Mouse (Mus musculus) lung, adult 18-20 months (tissue): ENCODE data around the gene Robo1.

Experiments
- DNase-seq, 2 experiments: peaks; one replicate each; pipeline ENCODE4 v3.0.0; 2022; ENCODE audit warnings: mixed read lengths in 2 of 2

Robo1 gene

GRCm38 (mm10) chr16:73011313-73011712, 703.2 kb downstream of the Robo1 start:
- no peak for DNase-seq

- DNase-seq, result no peak
Observed at GRCm38 (mm10) chr16:73012926-73013325, 704.8 kb downstream of the Robo1 start.

GRCm38 (mm10) chr16:73014544-73014943, 706.4 kb downstream of the Robo1 start:
- no peak for DNase-seq

GRCm38 (mm10) chr16:73015976-73016375, 707.9 kb downstream of the Robo1 start:
- DNase-seq, result no peak

GRCm38 (mm10) chr16:73016801-73017200, 708.7 kb downstream of the Robo1 start:
- DNase-seq, result peak in 1 of 2 experiments; percentile 5

- no peak for DNase-seq
Observed at GRCm38 (mm10) chr16:73024326-73024725, 716.2 kb downstream of the Robo1 start.

GRCm38 (mm10) chr16:73027692-73028091, 719.6 kb downstream of the Robo1 start:
- DNase-seq, result no peak

- no peak for DNase-seq
Observed at GRCm38 (mm10) chr16:73030999-73031398, 722.9 kb downstream of the Robo1 start.

GRCm38 (mm10) chr16:73035210-73035985, 727.3 kb downstream of the Robo1 start:
- DNase-seq, result no peak

- no peak for DNase-seq
Observed at GRCm38 (mm10) chr16:73038552-73038951, 730.4 kb downstream of the Robo1 start.

- no peak for DNase-seq
Observed at GRCm38 (mm10) chr16:73062461-73062860, 754.4 kb downstream of the Robo1 start.

- DNase-seq, result no peak
Observed at GRCm38 (mm10) chr16:73067782-73068181, 759.7 kb downstream of the Robo1 start.

GRCm38 (mm10) chr16:73072047-73072446, 763.9 kb downstream of the Robo1 start:
- DNase-seq, result no peak

GRCm38 (mm10) chr16:73072883-73073282, 764.8 kb downstream of the Robo1 start:
- DNase-seq, result no peak

GRCm38 (mm10) chr16:73082420-73082819, 774.3 kb downstream of the Robo1 start:
- no peak for DNase-seq

GRCm38 (mm10) chr16:73083077-73083476, 775.0 kb downstream of the Robo1 start:
- no peak for DNase-seq
